Mouse (Mus musculus): ENCODE data around the gene Hsf2.

Hsf2 gene

DNA sequence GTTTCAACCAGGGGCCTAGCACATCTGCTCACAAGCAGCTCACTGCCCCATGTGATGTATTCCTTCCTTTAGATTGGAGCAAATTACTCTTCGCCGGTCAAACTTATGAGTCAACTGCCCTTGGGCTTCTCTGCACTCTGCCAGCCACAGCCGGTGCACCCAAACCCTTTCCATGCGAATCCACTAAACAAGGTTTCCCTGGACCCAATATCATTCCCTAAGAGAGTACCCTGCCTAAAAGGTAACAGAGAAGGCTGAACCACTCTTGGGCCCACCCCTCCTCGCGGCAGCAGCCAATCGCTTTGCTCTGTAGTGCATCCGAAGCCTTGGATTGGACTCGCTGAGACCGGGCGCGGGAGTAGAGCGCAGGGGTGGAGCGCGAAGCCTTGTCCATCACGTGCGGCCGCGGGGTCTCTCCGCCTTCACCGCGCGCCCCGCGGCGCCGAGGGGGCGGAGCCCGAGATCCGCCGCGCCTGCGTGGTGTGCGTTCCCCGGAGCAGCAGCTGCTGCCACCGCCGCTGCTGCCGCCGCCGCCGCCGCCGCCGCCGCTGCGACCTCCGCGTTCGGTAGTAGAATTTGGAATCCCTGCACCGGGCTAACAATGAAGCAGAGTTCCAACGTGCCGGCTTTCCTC lies at the start of gene Hsf2:
Gene Hsf2, plus strand, starts transcription at position 478 of the 634 bp plus-strand sequence.
- DNase-seq (ENCODE audit: low read depth, low spot score) = peak; percentile 99

DNA sequence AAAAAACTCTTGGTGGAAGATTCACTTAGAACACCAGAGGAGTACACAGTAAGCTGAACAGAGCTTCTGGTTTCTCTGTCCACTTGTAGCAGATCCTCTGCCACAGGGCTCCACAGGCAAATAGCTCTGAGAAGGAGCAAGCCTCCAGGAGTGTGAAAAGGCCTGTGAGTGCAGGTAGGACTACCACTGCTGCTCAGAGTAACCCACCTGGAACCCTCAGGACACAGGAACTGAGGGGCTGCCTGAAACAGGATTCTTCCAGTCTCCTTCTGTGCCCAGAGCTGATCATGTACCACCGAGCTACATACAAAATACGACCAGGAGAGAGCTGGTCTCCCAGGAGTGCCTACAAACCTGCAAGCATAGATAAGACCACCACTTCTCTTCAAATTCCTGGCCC lies 48.3 kb upstream of the Hsf2 start:
- DNase-seq (ENCODE audit: low read depth, low spot score) = no peak

DNA sequence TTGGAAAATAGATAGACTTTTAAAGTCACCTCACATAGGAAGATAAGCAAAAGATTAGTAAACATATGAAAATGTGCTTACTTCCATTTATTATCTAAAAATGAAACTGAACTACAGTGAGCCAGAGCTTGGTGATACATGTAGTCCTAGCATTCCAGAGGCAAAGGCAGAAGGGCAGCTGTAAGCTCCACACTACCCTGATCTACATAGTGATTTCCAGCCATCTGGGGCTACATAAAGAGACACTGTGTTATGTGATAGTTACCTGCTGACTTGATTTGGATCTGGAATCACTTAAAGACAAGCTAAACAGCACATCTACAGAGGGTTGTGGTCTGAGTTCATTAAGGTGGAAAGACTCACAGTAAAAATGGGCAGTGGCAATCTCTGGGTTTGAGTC lies 45.1 kb upstream of the Hsf2 start:
- DNase-seq (ENCODE audit: low read depth, low spot score) = no peak

DNA sequence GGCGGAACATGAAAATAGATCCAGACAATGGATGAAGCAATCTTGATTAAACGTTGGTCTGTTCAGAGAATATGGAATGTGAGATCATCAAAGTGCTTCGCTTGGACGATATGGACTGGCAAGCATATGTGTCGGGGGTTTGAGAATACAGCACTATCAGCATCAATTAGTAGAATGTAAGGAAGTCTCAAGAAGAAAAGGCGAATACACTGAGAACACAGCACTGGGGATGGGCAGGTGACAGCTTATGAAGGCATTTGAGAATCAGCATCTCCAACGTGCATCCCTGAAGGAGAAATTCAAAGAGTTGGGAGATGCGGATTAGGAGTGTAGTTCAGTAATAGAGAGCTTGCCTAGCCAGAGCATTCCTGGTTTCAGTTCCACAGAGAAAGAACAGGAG lies 41.8 kb upstream of the Hsf2 start:
- DNase-seq (ENCODE audit: low read depth, low spot score) = no peak

DNA sequence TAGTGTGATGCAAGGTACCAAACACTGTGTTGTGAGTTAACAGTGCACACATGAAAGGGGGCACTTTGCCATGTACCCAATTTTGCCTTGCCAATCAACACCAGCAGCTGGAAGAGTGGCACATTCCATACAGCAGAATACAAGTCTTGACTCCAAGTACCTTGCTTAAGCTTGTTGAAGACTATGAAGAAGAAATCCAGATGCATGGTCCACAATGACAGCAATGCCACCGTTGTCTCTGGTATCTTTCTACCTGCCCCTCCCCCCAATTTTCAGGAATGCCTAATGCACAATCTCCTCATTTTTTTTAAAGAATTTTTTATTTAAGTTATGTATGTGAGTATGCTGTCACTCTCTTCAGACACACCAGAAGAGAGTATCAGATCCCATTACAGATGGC lies 40.5 kb upstream of the Hsf2 start:
- no peak for DNase-seq (ENCODE audit: low read depth, low spot score)

DNA sequence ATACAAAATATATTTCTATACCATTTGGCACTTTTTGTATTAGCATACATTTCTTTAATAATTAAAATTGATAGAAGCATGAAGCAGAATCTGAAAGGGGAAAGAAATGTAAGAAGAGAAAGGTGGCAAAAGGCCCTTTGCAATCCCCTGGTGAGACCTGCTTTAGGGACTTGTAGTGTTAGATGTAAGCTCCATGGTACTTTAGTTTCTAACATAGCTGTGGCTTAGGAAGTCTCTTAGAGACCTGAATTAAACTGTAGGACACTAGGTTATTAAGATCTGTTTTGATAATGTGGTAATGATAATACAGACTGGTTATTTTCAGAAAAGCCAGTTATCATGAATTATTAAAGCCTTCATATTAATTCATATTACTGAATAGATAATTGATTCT lies 38.5 kb upstream of the Hsf2 start:
- no peak for DNase-seq (ENCODE audit: low read depth, low spot score)

DNA sequence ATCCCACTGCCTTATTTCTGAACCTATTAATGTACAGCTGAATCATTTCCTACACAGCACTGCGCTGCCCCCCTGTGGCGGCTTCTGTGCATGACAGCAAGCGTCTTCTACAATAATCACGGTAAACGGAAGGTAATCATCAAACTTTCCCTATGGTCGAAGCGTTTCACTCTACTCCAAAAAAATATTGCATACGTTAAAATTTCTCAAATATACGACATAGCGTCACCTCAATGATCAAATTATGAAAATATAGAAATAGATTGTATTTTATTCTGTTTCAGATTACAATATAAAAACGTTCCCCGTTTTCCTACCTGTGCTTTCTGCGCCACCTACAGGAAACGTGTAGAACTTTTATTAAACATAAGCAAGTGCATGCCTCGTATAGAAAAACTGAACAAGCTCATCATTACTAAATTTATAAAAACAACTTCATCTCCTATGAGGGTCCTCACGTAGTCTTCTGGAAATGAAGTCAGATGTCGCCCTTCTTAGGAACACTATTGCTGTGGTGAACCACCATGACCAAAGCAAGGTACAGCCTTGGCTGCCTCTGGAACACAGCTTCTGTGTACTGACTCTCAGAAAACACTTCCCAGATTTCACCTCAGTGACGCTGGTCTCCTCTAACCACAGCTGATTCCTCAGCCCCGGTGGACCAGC lies 38.0 kb upstream of the Hsf2 start:
- DNase-seq (ENCODE audit: low read depth, low spot score) = peak; percentile 79

DNA sequence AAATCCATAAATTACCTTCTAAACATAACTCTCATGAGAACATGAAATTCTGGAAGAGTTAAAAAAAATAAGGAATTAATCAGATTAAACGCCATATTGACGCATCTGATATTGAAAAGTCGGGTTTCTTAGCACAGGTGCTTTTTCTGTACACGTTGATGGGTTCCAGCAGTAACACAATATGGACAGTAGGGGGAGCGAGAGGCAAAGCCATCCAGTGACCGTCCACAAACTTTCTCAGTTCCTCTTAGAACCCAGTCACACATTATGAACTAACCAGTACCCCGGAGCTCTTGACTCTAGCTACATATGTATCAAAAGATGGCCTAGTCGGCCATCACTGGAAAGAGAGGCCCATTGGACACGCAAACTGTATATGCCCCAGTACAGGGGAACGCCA lies 22.9 kb upstream of the Hsf2 start:
- peak; percentile 73 for DNase-seq (ENCODE audit: low read depth, low spot score)

DNA sequence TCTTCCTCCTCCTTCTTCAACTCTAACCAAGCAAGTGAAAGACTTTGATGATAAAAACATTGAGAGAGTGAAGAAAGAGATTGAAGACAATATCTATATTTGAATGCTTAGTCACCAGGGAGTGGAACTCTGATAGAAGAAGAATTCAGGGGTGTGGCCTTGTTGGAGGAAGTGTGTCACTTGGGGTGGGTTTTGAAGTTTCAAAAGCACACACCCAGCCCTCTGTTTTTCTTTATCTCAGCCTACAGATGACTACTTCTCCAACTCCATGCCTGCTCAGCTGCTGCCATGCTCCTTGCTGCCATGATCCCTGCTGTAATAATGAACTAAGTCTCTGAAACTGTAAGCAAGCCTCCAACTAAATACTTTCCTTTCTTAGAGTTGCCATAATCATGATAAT lies 20.4 kb upstream of the Hsf2 start:
- DNase-seq (ENCODE audit: low read depth, low spot score) = no peak

DNA sequence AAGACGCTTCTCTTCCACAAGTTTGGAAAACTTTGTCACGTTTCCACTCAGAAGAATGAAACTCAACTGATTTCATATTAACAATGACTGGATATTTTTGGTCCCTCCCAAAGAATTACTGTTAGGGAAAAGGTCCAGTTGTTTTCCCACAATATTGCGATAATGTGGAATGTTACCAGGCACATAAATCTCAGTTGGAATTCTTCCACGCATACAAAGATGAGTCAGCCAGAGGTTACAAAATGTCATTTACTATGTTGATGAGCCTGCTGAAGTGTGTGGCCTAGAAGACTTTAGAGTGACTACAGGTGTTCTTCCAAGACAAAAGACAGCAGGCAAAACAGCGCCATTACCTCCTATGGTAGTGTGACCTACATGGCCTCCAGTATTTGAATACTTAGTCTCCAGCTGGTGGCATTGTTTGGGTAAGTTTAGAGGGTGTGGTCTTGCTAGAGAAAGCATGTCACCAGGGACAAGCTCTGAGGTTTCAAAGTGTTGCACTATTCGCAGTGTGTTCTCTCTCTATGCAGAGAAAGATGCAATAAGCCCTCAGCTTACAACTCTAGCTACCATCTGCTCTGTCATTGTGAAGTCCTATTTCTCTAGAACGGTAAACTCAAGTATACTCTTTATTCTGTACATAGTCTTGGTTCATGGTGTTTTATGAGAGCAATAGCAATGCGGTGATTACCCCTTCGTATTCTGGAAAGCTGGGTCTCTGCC lies 8.9 kb upstream of the Hsf2 start:
- DNase-seq (ENCODE audit: low read depth, low spot score) = no peak

DNA sequence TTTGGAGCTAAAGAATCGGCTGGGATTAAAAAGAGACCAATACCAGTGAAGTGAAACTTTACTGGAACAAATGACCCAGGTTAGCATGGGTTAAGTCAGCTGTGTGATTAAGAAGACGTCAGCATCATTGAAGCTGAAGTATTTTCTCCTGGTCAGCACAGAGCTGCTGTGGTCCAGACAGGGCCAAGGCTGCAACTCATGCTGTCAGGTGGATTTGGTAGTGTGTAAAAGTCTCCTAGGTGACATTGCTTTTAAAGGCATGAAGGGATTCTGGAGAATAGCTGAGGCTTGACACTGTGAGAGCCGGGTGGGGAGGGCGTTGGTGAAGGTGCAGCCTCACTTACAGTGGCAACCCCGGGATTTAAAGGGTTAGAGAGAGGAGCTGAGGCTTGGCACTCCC lies 4.5 kb upstream of the Hsf2 start:
- no peak for DNase-seq (ENCODE audit: low read depth, low spot score)

DNA sequence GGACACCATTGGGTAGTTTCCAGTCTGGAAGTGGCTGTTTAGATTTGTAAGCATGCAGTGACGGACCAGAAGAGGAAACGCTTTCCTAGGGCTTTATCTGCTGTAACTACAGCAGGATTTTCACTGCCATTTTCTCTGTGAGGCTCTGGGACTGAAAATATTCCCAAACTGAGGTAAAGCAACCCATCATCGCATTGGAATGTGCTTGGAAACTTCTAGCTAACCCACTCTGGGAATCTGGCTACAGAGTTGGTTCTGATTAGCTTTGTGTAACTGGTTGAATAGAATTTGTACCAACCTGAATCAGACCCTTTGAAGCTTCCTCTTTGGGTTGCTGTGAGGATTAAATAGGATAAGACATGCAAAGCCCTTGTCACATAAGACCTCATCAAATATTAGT lies 1.4 kb upstream of the Hsf2 start:
- no peak for DNase-seq (ENCODE audit: low read depth, low spot score)

DNA sequence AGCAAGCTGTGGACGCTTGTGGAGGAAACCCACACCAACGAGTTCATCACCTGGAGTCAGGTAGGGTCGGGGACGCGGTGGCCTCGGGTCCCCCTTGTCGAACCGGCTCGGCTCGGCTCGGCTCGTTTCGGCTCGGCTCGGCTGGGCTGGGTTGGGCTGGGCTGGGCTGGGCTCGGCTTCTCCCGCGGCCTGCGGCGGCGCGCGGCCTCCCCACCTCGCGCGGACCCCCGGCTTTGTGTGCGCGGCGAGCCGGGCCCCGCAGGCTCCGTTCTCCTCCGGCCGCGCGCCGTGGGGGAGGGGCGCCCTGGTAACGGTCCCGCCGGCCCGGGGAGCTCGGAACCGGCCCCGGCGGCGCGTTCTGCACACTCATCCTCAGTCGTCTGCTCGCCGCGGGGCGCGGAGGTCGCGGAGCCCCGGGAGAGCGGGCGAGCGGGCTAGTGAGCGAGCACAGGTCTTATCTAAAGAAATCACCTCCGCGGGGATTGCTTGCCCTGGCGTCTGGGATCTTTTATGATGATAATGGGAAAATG lies 422 bp downstream of the Hsf2 start:
- no peak for DNase-seq (ENCODE audit: low read depth, low spot score)

DNA sequence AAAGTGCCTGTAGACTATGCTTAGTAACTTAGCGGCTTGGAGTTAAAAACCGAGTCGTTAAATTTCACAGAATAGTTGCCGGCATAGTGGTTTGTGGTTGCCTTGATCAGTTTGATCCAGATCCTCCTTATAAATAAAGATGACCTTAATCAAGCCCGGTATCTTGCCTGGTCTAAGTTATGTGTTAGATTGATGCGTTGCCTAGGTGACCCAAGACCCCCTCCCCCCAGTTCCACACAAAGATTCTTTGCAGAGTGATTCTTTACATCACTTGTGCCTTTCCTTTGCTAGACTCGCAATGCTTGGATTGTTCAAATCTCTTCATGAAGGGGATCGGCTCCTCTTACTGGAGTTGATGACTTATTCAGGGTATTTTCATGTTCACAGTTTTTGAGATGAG lies 1.0 kb downstream of the Hsf2 start:
- peak; percentile 18 for DNase-seq (ENCODE audit: low read depth, low spot score)

DNA sequence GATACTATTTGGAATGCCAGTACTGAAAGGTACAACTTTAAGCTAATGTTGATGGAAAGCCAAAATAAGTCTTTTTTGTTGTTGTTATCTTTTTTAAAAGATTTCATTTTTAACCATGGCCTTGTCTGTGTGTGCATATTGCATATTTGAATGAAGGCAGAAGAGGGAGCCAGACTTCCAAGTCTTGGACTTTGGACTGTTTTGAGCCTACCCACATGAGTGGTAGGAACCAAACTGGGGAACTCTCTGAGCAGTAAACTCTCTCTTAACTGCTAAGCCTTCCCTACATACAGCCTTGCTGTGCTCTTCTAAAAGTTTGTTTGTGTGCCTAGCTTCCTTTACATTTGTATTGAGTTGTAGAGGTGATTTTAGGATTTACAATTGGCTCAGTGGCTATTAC lies 2.4 kb downstream of the Hsf2 start:
- DNase-seq (ENCODE audit: low read depth, low spot score) = peak; percentile 12

DNA sequence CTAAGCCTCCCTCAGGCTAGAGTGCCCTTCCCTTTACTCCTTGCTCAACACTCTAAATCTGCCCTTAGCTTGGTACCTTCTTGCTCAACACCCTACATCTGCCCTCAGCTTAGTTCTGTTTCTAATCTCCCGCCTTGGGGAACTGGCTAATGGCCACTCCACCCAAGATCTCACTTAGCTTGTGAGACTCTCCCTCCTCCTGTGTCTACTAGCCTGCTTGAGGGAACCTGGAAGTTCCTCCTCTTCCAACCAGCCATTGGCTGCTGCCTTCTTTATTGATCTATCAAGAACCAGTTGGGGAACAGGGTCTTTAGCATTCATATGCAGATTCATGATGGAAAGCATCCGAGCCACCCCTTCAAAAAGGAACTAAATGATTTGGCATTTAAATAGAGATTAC lies 5.9 kb downstream of the Hsf2 start:
- no peak for DNase-seq (ENCODE audit: low read depth, low spot score)

DNA sequence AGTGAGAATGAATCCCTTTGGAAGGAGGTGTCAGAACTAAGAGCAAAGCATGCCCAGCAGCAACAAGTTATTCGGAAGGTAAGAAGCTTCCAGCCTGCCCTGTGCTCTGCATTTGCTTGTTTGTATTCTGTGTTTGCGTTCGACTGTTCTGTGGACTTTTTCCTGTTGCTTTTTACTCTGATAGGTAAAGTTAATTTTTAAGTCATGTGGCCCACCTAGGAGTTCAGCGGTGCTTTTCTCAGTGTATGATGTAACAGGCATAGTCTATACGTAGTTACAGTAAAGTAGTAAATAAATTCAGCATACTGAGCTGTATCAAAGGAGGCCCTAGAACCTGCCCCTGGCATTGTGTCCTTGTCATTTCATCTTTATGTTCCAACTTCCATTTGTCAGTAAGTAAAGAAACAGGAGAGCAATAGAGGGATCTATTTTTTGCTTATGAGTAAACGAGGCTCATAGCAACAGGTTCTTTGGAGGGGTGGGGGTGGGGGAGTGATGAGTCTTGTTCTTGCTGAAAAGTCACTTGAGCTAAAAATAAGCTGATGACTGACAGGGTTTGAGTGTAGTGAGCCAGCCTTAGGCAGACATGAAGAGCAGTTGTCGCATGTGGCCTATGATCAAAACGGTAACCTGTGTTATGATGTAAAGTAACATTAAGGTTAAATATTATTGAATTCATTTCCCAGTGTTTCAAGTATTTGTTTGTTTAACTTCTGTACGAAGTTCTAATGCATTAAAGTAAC lies 13.4 kb downstream of the Hsf2 start:
- peak; percentile 41 for DNase-seq (ENCODE audit: low read depth, low spot score)

DNA sequence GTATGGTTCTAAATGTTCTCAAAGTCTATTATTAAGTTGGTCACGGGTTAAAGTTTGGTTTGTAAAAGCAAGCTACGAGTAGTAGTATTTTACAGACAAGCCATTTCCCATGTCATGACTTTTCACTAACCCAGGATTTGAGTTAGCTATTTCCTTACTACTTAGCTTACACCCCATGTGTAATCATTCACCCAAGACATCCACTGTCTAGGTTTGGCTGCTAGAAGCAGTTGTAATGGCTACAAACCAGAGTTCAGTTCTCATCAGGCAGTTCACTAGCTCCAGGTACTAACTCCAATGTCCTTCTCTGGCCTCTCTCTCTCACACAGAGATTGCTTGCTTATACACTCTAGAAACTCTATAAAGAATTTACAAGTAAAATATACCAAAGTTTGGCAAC lies 28.4 kb downstream of the Hsf2 start:
- DNase-seq (ENCODE audit: low read depth, low spot score) = no peak

DNA sequence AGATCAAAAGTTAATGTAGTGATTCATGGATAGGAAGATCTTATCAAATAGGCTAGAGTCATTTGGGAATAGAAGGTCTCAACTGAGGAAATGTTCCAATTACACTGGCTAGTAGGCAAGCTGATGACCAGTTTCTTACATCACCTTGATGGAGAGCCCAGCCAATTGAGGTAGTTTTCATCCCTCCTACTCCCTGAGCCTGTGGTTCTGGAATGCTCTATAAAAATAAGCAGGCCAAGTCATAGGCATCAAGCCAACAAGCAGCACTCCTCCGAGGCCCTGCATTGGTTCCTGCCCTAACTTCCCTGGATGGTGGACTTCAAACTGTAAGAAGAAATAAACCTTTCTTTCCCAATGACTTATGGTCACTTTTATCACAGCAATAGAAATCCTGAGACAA lies 29.1 kb downstream of the Hsf2 start:
- peak; percentile 26 for DNase-seq (ENCODE audit: low read depth, low spot score)

DNA sequence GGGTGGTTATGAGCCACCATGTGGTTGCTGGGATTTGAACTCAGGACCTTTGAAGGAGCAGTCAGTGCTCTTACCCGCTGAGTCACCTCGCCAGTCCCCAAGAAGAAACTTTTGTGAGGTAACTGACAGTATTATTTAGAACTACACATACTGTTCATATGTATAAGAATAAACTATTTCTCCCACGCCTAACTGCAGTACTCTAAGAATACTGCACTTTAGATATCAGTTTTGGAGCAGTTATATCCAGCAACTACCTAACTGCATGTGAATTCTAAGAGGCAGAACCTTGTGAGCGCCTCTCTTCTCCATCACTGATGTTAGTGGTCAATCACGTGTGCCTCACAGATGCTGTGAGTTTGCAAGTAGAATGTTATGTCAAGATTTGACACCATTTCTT lies 40.3 kb downstream of the Hsf2 start:
- no peak for DNase-seq (ENCODE audit: low read depth, low spot score)

DNA sequence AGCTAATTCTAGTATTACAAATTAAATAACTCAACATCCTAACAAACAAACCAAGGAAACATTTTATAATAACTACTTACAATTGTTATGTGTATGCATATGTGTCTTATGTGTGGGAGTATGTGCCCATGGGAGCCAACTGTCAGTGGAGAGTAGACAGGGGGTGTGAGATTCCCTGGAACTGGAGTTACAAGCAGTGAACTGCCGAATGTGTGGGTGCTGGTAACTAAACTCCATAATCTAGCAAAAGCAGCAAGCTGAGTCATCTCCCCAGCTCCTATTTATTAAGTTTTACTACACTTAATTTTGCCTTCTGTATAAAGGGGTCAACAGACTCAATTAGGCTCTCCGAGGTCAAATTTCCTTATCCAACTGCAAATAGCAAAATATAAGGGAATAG lies 44.9 kb downstream of the Hsf2 start:
- peak; percentile 80 for DNase-seq (ENCODE audit: low read depth, low spot score)

DNA sequence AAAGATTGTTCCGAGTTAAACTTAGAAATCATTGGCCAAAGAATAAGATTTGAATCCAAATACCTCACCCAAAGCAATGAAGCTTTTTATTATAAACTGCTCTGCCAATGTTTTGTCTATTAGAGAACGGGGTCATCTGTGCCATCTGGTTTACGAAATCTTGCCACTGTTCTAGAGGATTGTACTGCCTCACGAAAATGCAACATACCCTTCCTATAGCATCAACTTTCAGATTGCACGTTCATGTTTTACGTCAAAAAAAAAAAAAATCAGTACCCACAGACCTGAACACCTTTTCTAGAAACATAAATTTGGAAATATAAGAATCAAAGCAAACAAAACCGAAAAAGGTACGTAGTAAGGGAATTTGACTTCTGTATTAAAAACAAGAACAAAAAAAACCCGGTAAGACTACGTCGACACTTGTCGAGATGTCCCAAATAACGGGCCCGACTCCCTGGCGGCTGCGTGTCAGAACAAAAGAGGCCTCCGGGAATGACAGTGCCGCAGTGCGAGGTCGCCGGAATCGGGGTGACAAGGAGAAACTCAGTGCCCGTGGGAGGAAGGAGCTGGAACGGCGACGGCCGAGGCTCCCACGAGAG lies 45.5 kb downstream of the Hsf2 start:
- DNase-seq (ENCODE audit: low read depth, low spot score) = peak; percentile 19
